In the genomic region with DNA sequence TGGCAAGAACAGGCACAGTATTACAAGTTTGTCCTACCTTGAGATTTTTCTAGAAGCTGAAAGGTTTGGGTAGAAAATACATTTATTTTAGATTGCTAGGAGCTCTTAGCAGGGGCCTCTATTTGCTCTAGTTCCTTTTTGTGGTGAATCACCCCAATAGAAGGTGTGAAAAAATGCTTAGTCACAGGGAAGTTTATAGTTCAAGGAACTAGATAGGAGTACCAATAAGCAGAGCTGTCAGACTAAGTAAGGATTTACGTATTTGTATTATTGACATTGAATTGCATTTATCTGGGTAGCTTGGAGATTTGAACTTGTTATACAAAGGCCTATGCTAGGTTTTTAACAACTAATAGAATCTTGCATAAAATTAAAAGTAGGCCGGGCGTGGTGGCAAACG, we compare ENCODE assay signal across 27 mouse cellular contexts. TPM values are rescaled to one million over a fixed set of nuclear protein-coding genes. Genes with fewer than 3 reads are reported as not detected.
DNase-seq lines count a peak whose midpoint lies in the region; ATAC-seq and TF ChIP-seq lines count a peak whose summit lies in the region.
"Had no signal": no experiment of that assay in that cellular context is flagged by ENCODE, and none has a peak within 500 bp of the region (broad histone marks: within the 10 kb centered on the region; RNA-seq: fewer than 3 reads in every experiment).

No protein-coding gene starts in this region.

- intact Hi-C loops in left cerebral cortex, postnatal 14 days (cut with DNase I) = no loop called here

- peak overlapping the region; percentile 43 for H3K4me2 ChIP-seq in liver, embryonic 11.5 days
- H3K4me2 ChIP-seq in liver, embryonic 16.5 days (ENCODE audit: low read depth, low read length) = peak overlapping the region; percentile 33
- H3K4me2 ChIP-seq in midbrain, postnatal 0 days (ENCODE audit: low read depth, low read length, poor library complexity, severe bottlenecking) = no peak overlapping the region
- H3K4me2 ChIP-seq: embryonic facial prominence, embryonic 15.5 days; forebrain, embryonic 12.5 days; heart, embryonic 11.5 days; limb, embryonic 13.5 days; midbrain, embryonic 13.5 days; stomach, embryonic 15.5 days had no signal

- no peaks in the 10 kb centered on the region for H3K36me3 ChIP-seq in liver, embryonic 11.5 days (ENCODE audit: control insufficient read depth, insufficient read depth, low read length)
- no peaks in the 10 kb centered on the region for H3K36me3 ChIP-seq in liver, embryonic 16.5 days (ENCODE audit: control insufficient read depth, insufficient read depth)
- H3K36me3 ChIP-seq in midbrain, postnatal 0 days (ENCODE audit: insufficient read depth, low read length) = no peaks in the 10 kb centered on the region
- H3K36me3 ChIP-seq: embryonic facial prominence, embryonic 15.5 days; forebrain, embryonic 12.5 days; limb, embryonic 13.5 days; midbrain, embryonic 13.5 days; stomach, embryonic 15.5 days had no signal

- peaks cover 76% of the 10 kb centered on the region for H3K4me1 ChIP-seq in liver, embryonic 11.5 days (replicated peaks; ENCODE audit: control insufficient read depth, insufficient read depth, low read length)
- H3K4me1 ChIP-seq in liver, embryonic 16.5 days (ENCODE audit: control insufficient read depth, low read depth, low read length) = peaks cover 75% of the 10 kb centered on the region
- H3K4me1 ChIP-seq in midbrain, postnatal 0 days (ENCODE audit: insufficient read depth, low read length) = no peaks in the 10 kb centered on the region; the same call in 1 of the 2 replicates
- H3K4me1 ChIP-seq in lung, adult 2 months (ENCODE audit: control insufficient read depth, insufficient read depth, low read length) = peaks cover 64% of the 10 kb centered on the region

- H3K4me3 ChIP-seq in liver, embryonic 11.5 days (ENCODE audit: low read depth, low read length) = no peak overlapping the region
- H3K4me3 ChIP-seq in liver, embryonic 16.5 days (ENCODE audit: low read depth, low read length) = no peak overlapping the region
- H3K4me3 ChIP-seq in midbrain, postnatal 0 days (ENCODE audit: low read depth, low read length) = no peak overlapping the region
- no peak overlapping the region for H3K4me3 ChIP-seq in lung, adult 2 months (replicated peaks; ENCODE audit: extremely low read depth, low read depth, low read length)
- H3K4me3 ChIP-seq: embryonic facial prominence, embryonic 15.5 days; forebrain, embryonic 12.5 days; limb, embryonic 13.5 days; midbrain, embryonic 13.5 days; stomach, embryonic 15.5 days had no signal

- H3K9ac ChIP-seq in liver, embryonic 11.5 days (ENCODE audit: low read depth, low read length) = no peak overlapping the region
- no peak overlapping the region for H3K9ac ChIP-seq in liver, embryonic 16.5 days (ENCODE audit: low read depth, low read length)
- no peak overlapping the region for H3K9ac ChIP-seq in midbrain, postnatal 0 days (replicated peaks; ENCODE audit: low read length, poor library complexity, severe bottlenecking)
- H3K9ac ChIP-seq: embryonic facial prominence, embryonic 15.5 days; forebrain, embryonic 12.5 days; limb, embryonic 13.5 days; midbrain, embryonic 13.5 days; stomach, embryonic 15.5 days had no signal

- 0 out of 2 replicates have a peak, but pooled peaks have one; percentile 44 for ATAC-seq in liver, embryonic 11.5 days (replicated peaks; ENCODE audit: low FRiP score)
- ATAC-seq in erythroid progenitor cell, adult 5-6 weeks (replicated peaks; ENCODE audit: low FRiP score, poor library complexity, severe bottlenecking) = peak; percentile 74
- peak; percentile 72 for ATAC-seq in liver, embryonic 16.5 days (ENCODE audit: low read depth)
- no peak for ATAC-seq in midbrain, postnatal 0 days (ENCODE audit: low FRiP score)
- ATAC-seq: hindbrain, embryonic 16.5 days; intestine, embryonic 16.5 days; midbrain, embryonic 13.5 days had no signal

- H3K27ac ChIP-seq in liver, embryonic 11.5 days (ENCODE audit: low read depth, low read length) = peak overlapping the region; percentile 62; the same call in 1 of the 2 replicates
- peak overlapping the region; percentile 80 for H3K27ac ChIP-seq in liver, embryonic 16.5 days (ENCODE audit: low read length)
- H3K27ac ChIP-seq in midbrain, postnatal 0 days (ENCODE audit: low read depth, low read length) = no peak overlapping the region
- H3K27ac ChIP-seq: embryonic facial prominence, embryonic 15.5 days; forebrain, embryonic 12.5 days; limb, embryonic 13.5 days; midbrain, embryonic 13.5 days; stomach, embryonic 15.5 days had no signal

- H3K9me3 ChIP-seq in liver, embryonic 11.5 days (ENCODE audit: control insufficient read depth, low read length) = no peaks in the 10 kb centered on the region
- H3K9me3 ChIP-seq in liver, embryonic 16.5 days (replicated peaks; ENCODE audit: control insufficient read depth, low read length) = no peaks in the 10 kb centered on the region
- no peaks in the 10 kb centered on the region for H3K9me3 ChIP-seq in midbrain, postnatal 0 days (ENCODE audit: low read length)
- H3K9me3 ChIP-seq: embryonic facial prominence, embryonic 15.5 days; forebrain, embryonic 12.5 days; limb, embryonic 13.5 days; midbrain, embryonic 13.5 days; stomach, embryonic 15.5 days had no signal

- TF ChIP-seq POLR2A in lung, adult 2 months (IDR thresholded peaks at IDR 0.05; ENCODE audit: borderline replicate concordance, extremely low read depth, low read depth, low read length) = no peak

- DNase-seq in liver, embryonic 11.5 days (ENCODE audit: low spot score) = no peak
- DNase-seq in liver = no peak
- DNase-seq in midbrain, postnatal 0 days (ENCODE audit: low spot score) = no peak
- DNase-seq in lung, adult 2 months = no peak
- no peak for DNase-seq in left cerebral cortex, postnatal 14 days (ENCODE audit: low spot score in 2 of 2)
- DNase-seq: adrenal gland, adult 8-10 months; B cell, adult 2 months; cerebellum, adult 11 months; cerebellum, postnatal 14 days; gastrocnemius, postnatal 36 days; heart, postnatal 10 days; kidney, postnatal 36 days; layer of hippocampus, adult 9-11 months; right cerebral cortex, postnatal 25 days; thymus, adult 18-20 months; thymus, postnatal 4 days had no signal

- no peak for TF ChIP-seq CTCF in midbrain, postnatal 0 days (IDR thresholded peaks at IDR 0.05)
- TF ChIP-seq CTCF in lung, adult 2 months (IDR thresholded peaks at IDR 0.05; ENCODE audit: insufficient read depth, low read length) = no peak

- 71% methylated on average over 4 of the region's 4 CpGs for WGBS in liver, embryonic 11.5 days
- WGBS in liver, embryonic 16.5 days (ENCODE audit: insufficient replicate concordance) = 53% methylated on average over 4 of the region's 4 CpGs
- WGBS in midbrain, postnatal 0 days = 93% methylated on average over 4 of the region's 4 CpGs
- 84% methylated on average over 4 of the region's 4 CpGs for WGBS in lung, adult 2 months

- no peaks in the 10 kb centered on the region for H3K27me3 ChIP-seq in liver, embryonic 11.5 days (replicated peaks; ENCODE audit: control insufficient read depth, insufficient read depth, low read length)
- no peaks in the 10 kb centered on the region for H3K27me3 ChIP-seq in liver, embryonic 16.5 days (ENCODE audit: control insufficient read depth, insufficient read depth, low read depth, low read length)
- H3K27me3 ChIP-seq in midbrain, postnatal 0 days (ENCODE audit: insufficient read depth, low read length) = no peaks in the 10 kb centered on the region
- H3K27me3 ChIP-seq: embryonic facial prominence, embryonic 15.5 days; forebrain, embryonic 12.5 days; limb, embryonic 13.5 days; midbrain, embryonic 13.5 days; stomach, embryonic 15.5 days had no signal

RNA-seq across cellular contexts. Expression of gene Susd6, which starts 23.6 kb away (rescaled TPM):
- 21.5 and 21.7 TPM in 2 replicates for polyA plus RNA-seq in liver, embryonic 11.5 days (2014; fragmentation: Nextera tagmentation; extraction: Ambion mirVana)
- total RNA-seq in erythroid progenitor cell, adult 5-6 weeks (2015; ENCODE audit: low replicate concordance) = 39.8 and 46.9 TPM in 2 replicates
- total RNA-seq in erythroid progenitor cell, adult 5-6 weeks (2017; ENCODE audit: low replicate concordance) = 63.2 and 67.7 TPM in 2 replicates
- polyA plus RNA-seq in liver, embryonic 16.5 days (2015; fragmentation: Nextera tagmentation; extraction: Ambion mirVana) = 14.6 and 15.2 TPM in 2 replicates
- 17.3 and 22.5 TPM in 2 replicates for total RNA-seq in midbrain, postnatal 0 days (2014; rRNA removed)
- 6.4 and 7.4 TPM in 2 replicates for polyA plus RNA-seq in midbrain, postnatal 0 days (2015; fragmentation: Nextera tagmentation; extraction: Ambion mirVana)
- polyA plus RNA-seq in lung, adult 2 months (2012; rRNA removed) = 83.3 and 102 TPM in 2 replicates
- total RNA-seq in left cerebral cortex, postnatal 14 days (2021) = 10 to 100 TPM; 27.0 to 29.5 TPM

RNA-seq across cellular contexts. Expression of gene Ccdc177, which starts 53.4 kb away (rescaled TPM):
- polyA plus RNA-seq in liver, embryonic 11.5 days (2014; fragmentation: Nextera tagmentation; extraction: Ambion mirVana) = not detected in 2 replicates
- not detected in 2 replicates for total RNA-seq in erythroid progenitor cell, adult 5-6 weeks (2015; ENCODE audit: low replicate concordance)
- total RNA-seq in erythroid progenitor cell, adult 5-6 weeks (2017; ENCODE audit: low replicate concordance) = not detected in 2 replicates
- not detected in 2 replicates for polyA plus RNA-seq in liver, embryonic 16.5 days (2015; fragmentation: Nextera tagmentation; extraction: Ambion mirVana)
- 22.4 and 25.5 TPM in 2 replicates for total RNA-seq in midbrain, postnatal 0 days (2014; rRNA removed)
- polyA plus RNA-seq in midbrain, postnatal 0 days (2015; fragmentation: Nextera tagmentation; extraction: Ambion mirVana) = 2.1 and 2.4 TPM in 2 replicates
- polyA plus RNA-seq in lung, adult 2 months (2012; rRNA removed) = not detected in 2 replicates
- 10 to 100 TPM; 17.0 to 18.1 TPM for total RNA-seq in left cerebral cortex, postnatal 14 days (2021)
- total RNA-seq: gastrocnemius, postnatal 36 days; neutrophil, adult 5-6 weeks had no signal
- polyA plus RNA-seq: heart, embryonic 11.5 days had no signal
